Mouse (Mus musculus) forebrain, embryonic 11.5 days (tissue): ENCODE data around the gene Clnk. TPM values are rescaled to one million over a fixed set of nuclear protein-coding genes. Genes with fewer than 3 reads are reported as not detected.
A peak's percentile ranks its signal among the peaks of the same experiment; 100 is the strongest.

Source experiments
- ATAC-seq: fragments of 200-750 bp; cut with Nextera tagmentation; replicated peaks from 2 replicates; pipeline ENCODE4 v1.8.0; 2017; ENCODE audit warnings: moderate TSS enrichment; ENCODE audit not compliant: low FRiP score
- DNase-seq: peaks from one replicate; pipeline ENCODE4 v3.0.0-alpha.2; 2017; ENCODE audit warnings: low spot score
- H3K27ac ChIP-seq: fragments of 300-500 bp; sonication (generic); 2 replicates; pipeline ENCODE4 v1.5.1; 2014; ENCODE audit warnings: low read depth, low read length
- H3K27me3 ChIP-seq: fragments of 300-500 bp; sonication (generic); 2 replicates; pipeline ENCODE4 v1.6.1; 2014; ENCODE audit warnings: mild to moderate bottlenecking, low read length, mixed read lengths; ENCODE audit not compliant: control insufficient read depth, insufficient read depth
- H3K36me3 ChIP-seq: fragments of 300-500 bp; sonication (generic); 2 replicates; pipeline ENCODE4 v1.6.1; 2014; ENCODE audit warnings: mild to moderate bottlenecking, low read length, moderate library complexity, mixed read lengths; ENCODE audit not compliant: control insufficient read depth, insufficient read depth
- H3K4me1 ChIP-seq: fragments of 300-500 bp; sonication (generic); replicated peaks from 2 replicates; pipeline ENCODE4 v1.6.1; 2014; ENCODE audit warnings: low read length, mixed read lengths; ENCODE audit not compliant: control insufficient read depth, insufficient read depth
- H3K4me2 ChIP-seq: fragments of 300-500 bp; sonication (generic); 2 replicates; pipeline ENCODE4 v1.6.1; 2014; ENCODE audit warnings: low read depth, mild to moderate bottlenecking, low read length, moderate library complexity, mixed read lengths; ENCODE audit not compliant: severe bottlenecking
- H3K4me3 ChIP-seq: fragments of 300-500 bp; sonication (generic); 2 replicates; pipeline ENCODE4 v1.5.1; 2014; ENCODE audit warnings: low read depth, low read length
- H3K9ac ChIP-seq: fragments of 300-500 bp; sonication (generic); 2 replicates; pipeline ENCODE4 v1.6.1; 2014; ENCODE audit warnings: low read length
- H3K9me3 ChIP-seq: fragments of 300-500 bp; sonication (generic); 2 replicates; pipeline ENCODE4 v1.6.1; 2016; ENCODE audit warnings: low read length, mixed read lengths; ENCODE audit not compliant: control insufficient read depth
- WGBS: fragments of 180-500 bp; shearing (Covaris S2); extraction: QIAGEN DNeasy Blood & Tissue Kit; methylation state at CpG from one replicate; pipeline ENCODE4 v1.1.7; 2014; 5-methylcytosine and 5-hydroxymethylcytosine counted together
- polyA plus RNA-seq: library from polyadenylated mRNA; unstranded; fragments of >200 nt; fragmentation: Nextera tagmentation; extraction: Ambion mirVana; gene quantifications from 2 replicates; pipeline ENCODE4 v1.2.1, GENCODE M21; 2014

The Clnk gene
- polyA plus RNA-seq, 1 experiment from 2014 or later, result 0.25 TPM

DNA sequence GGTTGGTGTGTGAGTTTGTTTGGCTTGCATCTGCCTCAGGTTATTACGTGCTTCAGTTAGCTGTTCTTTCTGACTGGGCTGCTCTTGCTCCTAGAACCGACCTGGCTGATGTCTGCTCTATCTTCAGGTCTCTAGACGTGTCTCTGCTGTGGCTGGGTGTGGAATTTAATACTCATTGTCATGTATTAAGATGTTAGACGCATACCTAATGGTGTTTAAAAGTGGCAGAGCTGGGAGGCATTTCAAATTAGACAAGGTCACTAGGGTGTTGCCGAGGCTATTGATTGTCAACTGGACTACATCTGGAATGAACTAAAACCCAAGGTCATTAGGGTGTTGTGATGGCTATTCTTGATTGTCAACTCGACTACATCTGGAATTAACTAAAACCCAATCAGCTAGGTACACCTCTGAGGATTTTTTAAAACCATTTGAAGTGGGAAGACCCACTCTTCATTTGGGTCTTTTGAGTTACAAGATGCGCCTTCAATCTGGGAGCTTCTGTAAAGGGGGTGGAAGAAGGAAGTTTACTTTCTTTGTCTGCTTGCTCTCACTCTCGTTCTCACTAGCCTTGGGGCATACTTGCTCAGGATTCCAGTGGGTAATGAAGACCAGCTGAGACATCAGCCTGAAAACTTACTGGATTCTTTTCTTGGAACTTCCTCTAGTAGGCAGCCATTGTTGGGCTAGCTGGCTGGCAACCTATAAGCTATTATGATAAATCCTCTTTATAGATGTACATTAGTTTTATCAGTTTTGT lies 179.8 kb downstream of the Clnk start:
- no peaks in the 10 kb centered on the region for H3K36me3 ChIP-seq
- no peak overlapping the region for H3K27ac ChIP-seq
- H3K9me3 ChIP-seq, result no peaks in the 10 kb centered on the region
- DNase-seq (no peak), ATAC-seq (no peak)
- no peak overlapping the region for H3K4me2 ChIP-seq
- H3K4me3 ChIP-seq, result no peak overlapping the region
- H3K4me1 ChIP-seq, result no peaks in the 10 kb centered on the region
- H3K27me3 ChIP-seq, result no peaks in the 10 kb centered on the region
- WGBS, result 74% methylated on average over 8 of the region's 8 CpGs
- H3K9ac ChIP-seq, result no peak overlapping the region

DNA sequence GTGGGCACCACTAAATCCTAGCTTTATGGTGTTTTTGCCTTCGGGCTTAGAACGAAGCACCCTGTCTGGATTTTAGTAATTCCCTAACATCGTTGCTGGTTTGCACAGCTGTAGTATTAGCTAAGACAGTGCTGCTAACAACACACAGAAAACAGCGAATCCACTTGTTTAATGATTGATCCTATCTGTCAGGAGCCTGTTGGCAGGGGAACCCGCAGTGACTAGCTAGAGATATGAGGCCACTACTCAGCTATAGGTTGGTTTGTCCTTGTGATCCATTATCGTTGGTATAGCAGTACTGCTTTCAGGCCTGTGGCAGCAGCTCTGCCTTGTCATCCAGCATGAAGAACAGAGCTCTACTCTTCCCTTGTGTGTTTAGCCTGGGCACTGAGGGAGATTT lies 183.8 kb downstream of the Clnk start:
- no peak overlapping the region for H3K9ac ChIP-seq
- no peaks in the 10 kb centered on the region for H3K9me3 ChIP-seq
- no peak overlapping the region for H3K4me2 ChIP-seq
- ATAC-seq (no peak), DNase-seq (no peak)
- 92% methylated on average over 6 of the region's 6 CpGs for WGBS
- no peak overlapping the region for H3K4me3 ChIP-seq
- H3K27me3 ChIP-seq, result no peaks in the 10 kb centered on the region
- H3K27ac ChIP-seq, result no peak overlapping the region
- H3K4me1 ChIP-seq, result no peaks in the 10 kb centered on the region
- no peaks in the 10 kb centered on the region for H3K36me3 ChIP-seq

DNA sequence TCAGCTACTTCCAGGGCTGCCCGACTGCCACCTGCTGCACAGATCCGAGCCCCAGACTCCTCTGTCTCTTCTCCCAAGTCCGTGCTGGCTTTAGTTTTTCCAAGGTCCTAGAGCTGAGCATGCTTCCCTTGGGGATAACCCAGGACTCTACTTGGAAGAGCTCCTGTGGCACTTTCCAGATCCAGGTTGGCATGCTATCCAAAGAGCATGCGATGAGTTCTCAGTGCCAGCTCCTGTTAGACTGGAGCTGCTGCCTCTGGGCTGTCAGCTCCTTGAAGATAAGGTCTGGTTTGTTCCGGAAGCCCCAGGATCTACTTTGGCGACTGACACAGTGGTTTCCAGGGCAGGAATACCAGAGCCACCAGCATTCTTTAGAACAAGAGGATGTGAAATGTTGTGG lies 187.4 kb downstream of the Clnk start:
- H3K9me3 ChIP-seq, result no peaks in the 10 kb centered on the region
- H3K9ac ChIP-seq, result no peak overlapping the region
- no peaks in the 10 kb centered on the region for H3K4me1 ChIP-seq
- H3K36me3 ChIP-seq, result no peaks in the 10 kb centered on the region
- no peak overlapping the region for H3K4me2 ChIP-seq
- WGBS, result 89% methylated on average over 6 of the region's 6 CpGs
- no peak overlapping the region for H3K27ac ChIP-seq
- no peaks in the 10 kb centered on the region for H3K27me3 ChIP-seq
- ATAC-seq (no peak), DNase-seq (no peak)
- no peak overlapping the region for H3K4me3 ChIP-seq

DNA sequence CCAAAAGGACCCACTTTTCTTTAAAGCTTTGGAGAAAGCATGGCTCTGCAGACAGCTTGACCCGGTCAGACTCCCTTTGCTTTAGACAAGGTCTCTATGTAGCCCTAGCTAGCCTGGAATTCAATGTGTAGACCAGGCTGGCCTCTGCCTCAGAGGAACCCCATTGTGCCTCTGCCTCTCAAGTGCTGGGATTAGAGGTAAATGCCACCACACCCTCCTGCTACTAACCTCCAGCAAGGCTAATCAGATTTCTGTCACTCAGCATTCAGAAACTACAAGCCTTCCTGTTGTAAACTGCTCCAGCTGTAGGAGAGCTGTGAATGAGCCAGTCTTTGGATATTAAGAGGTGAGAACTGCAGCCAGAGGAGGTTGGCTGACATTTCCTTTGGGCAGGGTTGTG lies 188.9 kb downstream of the Clnk start:
- ATAC-seq (no peak), DNase-seq (no peak)
- Histone ChIP-seq H3K4me2 (no peak overlapping the region), H3K9me3 (no peaks in the 10 kb centered on the region), H3K36me3 (peaks cover 2% of the 10 kb centered on the region; the same call in 1 of the 2 replicates), H3K27ac (no peak overlapping the region), H3K27me3 (no peaks in the 10 kb centered on the region), H3K4me3 (no peak overlapping the region), H3K4me1 (0 out of 2 replicates have a peak, but pooled peaks cover 3% of the 10 kb centered on the region), H3K9ac (no peak overlapping the region)
- 74% methylated on average over 1 of the region's 1 CpGs for WGBS

DNA sequence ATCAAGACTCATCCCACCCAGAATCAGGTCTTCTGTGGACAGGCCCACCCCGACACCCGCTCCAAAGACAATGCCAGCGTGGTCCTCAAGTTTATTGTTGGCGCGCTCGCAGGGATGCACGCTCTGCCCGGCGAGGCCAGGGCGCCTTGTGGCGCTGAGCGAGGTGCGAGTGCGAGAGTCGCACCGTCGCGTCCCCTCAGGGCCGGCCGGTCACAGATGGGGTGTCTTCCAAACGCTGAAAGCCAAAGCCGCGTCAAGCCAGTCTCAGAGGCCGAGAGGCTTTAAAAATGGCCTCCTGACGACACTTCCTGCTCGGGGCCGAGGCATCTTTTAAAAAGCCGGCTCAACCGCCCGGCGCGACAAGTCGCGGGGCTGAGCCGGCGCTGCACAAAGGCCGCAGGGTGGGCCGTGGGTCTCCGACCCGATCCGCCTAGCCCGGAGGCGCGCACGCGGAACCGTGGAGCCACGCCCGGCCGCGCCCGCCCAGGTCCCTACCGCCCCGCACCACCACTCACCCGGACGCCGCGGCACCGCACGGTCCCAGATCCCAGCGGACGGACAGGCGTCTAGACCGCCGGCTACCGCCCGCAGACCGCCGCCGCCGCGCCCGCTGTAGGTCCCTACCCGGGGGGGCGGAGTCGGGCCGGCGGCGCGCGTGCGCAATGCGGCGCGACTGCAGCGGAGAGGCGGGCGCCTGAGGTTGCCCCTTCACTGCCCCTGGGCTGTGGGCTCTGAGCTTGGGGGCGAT lies 192.3 kb downstream of the Clnk start, which contains the start of gene Zfp518b:
Gene Zfp518b, minus strand, starts transcription at position 663 of the 748 bp plus-strand sequence.
- H3K27ac ChIP-seq, result peak within 1 kb of the TSS; percentile 88
- peak within 1 kb of the TSS; percentile 73 for H3K4me3 ChIP-seq
- peak within 1 kb of the TSS; percentile 66 for H3K4me2 ChIP-seq
- no peaks in the 10 kb centered on the region for H3K9me3 ChIP-seq
- under 1% methylated on average over 89 of the region's 89 CpGs for WGBS
- peak; percentile 90 for DNase-seq
- H3K4me1 ChIP-seq, result 0 out of 2 replicates have a peak, but pooled peaks cover 3% of the 10 kb centered on the region
- ATAC-seq, result peak; percentile 94
- H3K27me3 ChIP-seq, result no peaks in the 10 kb centered on the region
- H3K9ac ChIP-seq, result peak within 1 kb of the TSS; percentile 92
- peaks cover 27% of the 10 kb centered on the region for H3K36me3 ChIP-seq

DNA sequence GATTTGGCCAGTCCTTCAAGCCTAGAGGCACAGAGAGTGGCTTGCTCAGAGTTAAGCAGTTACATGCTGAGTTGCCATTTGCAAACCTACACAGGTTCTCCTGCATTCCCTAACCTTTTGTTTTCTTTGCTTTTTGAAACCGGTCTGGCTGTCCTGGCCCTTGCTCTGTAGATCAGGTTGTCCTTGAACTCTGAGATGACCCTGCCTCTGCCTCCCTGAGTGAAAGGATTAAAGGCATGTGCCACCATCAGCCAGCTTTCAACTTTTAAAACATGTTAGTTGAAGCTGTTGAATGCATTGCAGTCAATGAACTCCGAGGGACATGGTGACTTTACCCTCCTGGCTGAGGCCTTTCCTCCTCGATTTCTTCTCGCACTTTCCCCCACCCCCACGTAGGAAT lies 217.8 kb downstream of the Clnk start:
- no peak for DNase-seq
- H3K9me3 ChIP-seq, result no peaks in the 10 kb centered on the region
- no peak overlapping the region for H3K4me3 ChIP-seq
- H3K9ac ChIP-seq, result no peak overlapping the region
- 86% methylated on average over 5 of the region's 5 CpGs for WGBS
- H3K4me2 ChIP-seq, result no peak overlapping the region
- H3K27ac ChIP-seq, result no peak overlapping the region
- no peaks in the 10 kb centered on the region for H3K36me3 ChIP-seq
- no peaks in the 10 kb centered on the region for H3K27me3 ChIP-seq
- no peak for ATAC-seq
- no peaks in the 10 kb centered on the region for H3K4me1 ChIP-seq

Other genes with a start within 250 kb of the Clnk start
- 40.9 and 41.4 TPM in 2 replicates for gene Zfp518b, start 192.0 kb downstream of the Clnk start, polyA plus RNA-seq